Mouse (Mus musculus) splenic B cell, adult 2 months (primary cell): ENCODE measurements around the gene Cdc42bpg.
A peak's percentile ranks its signal among the peaks of the same experiment; 100 is the strongest.

Experiments
- DNase-seq: peaks from one replicate; pipeline ENCODE4 v3.0.0-alpha.2; 2011; ENCODE audit warnings: low read depth, low spot score
- H3K27me3 ChIP-seq: 2 replicates; pipeline ENCODE4 v1.6.1; 2012; ENCODE audit warnings: mild to moderate bottlenecking, low read length, moderate library complexity, mixed read lengths; ENCODE audit not compliant: control insufficient read depth, poor library complexity, insufficient read depth, severe bottlenecking
- H3K36me3 ChIP-seq: 2 replicates; pipeline ENCODE4 v1.6.1; 2012; ENCODE audit warnings: mild to moderate bottlenecking, low read length, moderate library complexity, mixed read lengths; ENCODE audit not compliant: control insufficient read depth, poor library complexity, insufficient read depth, severe bottlenecking

Gene Cdc42bpg

DNA sequence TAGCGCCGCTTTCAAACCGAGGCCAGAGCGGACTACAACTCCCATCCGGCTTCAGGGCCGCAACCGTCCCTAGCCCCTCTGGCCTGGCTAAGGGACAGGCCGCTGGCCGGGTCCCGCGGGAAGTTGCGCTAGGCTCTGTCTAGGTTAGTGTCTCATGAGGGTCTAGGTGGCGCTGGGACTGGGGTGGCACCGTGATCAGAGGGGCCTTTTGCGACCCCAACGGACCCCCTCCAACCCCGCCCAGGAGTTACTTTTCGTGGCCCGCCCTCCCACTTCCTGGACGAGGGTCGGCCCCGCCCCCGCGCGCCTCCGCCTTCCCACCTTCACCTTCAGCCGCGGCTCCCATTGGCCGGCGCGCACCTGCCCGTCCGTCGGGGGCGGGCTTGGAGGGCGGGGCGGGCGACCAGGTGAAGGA is at the start of gene Cdc42bpg:
Gene Cdc42bpg, plus strand, starts transcription at position 320 of the 415 bp plus-strand sequence.
- peak; percentile 88 for DNase-seq
- Histone ChIP-seq H3K27me3 (no peaks in the 10 kb centered on the region), H3K36me3 (no peaks in the 10 kb centered on the region)

- Histone ChIP-seq H3K27me3 (no peaks in the 10 kb centered on the region), H3K36me3 (peaks cover 8% of the 10 kb centered on the region)
- DNase-seq = peak; percentile 71
Measured at GRCm38 (mm10) chr19:6260428-6260827, 45.8 kb upstream of the Cdc42bpg start.

DNA sequence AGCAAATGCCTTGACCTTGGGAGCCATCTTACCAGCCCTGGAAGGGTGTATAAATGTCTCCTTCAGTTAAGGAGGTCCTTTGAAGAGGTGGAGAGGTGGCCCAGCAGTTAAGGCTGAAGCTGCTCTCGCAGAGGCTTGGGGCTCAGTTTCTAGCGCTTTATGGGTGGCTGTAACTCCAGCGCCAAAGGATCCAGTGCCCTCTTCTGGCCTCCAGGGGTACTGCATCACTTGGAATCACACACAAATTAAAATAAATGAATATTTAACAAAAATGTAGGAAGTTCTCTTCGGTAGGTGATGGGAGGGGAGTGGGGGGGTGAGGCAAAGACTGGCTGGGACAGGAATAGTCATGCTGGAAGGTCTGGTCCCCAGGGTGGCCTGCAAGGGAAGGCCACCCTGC is 45.3 kb upstream of the Cdc42bpg start:
- DNase-seq = peak; percentile 37
- H3K36me3 ChIP-seq = peaks cover 8% of the 10 kb centered on the region
- H3K27me3 ChIP-seq = no peaks in the 10 kb centered on the region

- DNase-seq = no peak
- Histone ChIP-seq H3K27me3 (no peaks in the 10 kb centered on the region), H3K36me3 (peaks cover 8% of the 10 kb centered on the region)
Measured at GRCm38 (mm10) chr19:6261379-6261778, 44.9 kb upstream of the Cdc42bpg start.

DNA sequence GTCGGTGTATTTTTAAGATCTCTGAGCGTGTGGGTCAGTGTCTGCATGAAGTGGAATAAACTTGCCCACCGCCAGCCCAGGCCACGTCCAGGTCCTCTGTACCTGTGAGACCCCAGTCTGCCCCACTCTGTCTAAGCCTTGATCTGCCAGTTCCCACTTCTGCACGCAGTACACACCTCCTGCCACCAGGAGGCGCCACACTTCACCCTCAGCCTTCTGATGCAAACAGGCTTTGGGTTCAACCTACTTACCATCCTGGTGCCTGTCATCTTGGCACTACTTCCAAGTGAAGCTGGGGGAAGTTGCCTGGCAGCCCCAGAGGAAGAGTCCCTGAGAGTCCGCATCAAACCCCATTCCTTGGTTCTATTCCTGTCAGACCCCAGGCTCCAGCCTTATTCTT is 44.0 kb upstream of the Cdc42bpg start:
- peak; percentile 90 for DNase-seq

DNA sequence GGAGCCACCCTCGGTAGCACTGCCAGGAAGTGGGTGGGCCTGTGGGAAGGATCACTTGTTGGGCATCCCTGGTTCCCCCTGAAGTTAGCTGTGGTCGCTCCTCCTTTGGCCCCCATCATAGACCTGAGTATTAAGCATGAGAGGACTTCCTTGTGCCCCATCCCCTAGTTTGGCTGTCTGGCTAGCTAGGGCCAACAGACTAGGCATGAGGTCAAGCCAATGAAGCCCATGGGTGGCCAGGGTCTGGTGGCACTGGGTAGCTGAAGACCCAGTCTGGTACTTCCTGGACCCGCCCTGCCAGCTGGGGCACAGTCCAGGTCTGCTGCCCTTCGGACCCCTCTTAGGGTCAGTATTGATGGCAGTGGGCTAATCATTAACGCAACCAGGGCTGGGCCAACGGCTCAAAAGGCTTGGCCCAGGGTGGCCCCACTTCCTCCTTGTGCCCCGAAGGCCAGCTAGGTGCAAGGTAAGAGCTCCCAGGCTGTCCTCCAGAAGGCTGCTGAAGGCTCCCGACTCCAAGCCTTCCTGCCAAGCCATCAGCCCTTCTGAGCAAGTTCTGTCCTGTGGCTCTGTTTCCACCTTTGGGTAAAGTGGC is 43.3 kb upstream of the Cdc42bpg start:
- Histone ChIP-seq H3K27me3 (no peaks in the 10 kb centered on the region), H3K36me3 (peaks cover 4% of the 10 kb centered on the region; the same call in 1 of the 2 replicates)

More for the DNA sequence above, 44.0 kb upstream of the Cdc42bpg start:
- peaks cover 5% of the 10 kb centered on the region; the same call in 1 of the 2 replicates for H3K36me3 ChIP-seq
- H3K27me3 ChIP-seq = no peaks in the 10 kb centered on the region

GRCm38 (mm10) chr19:6264200-6264599 is 42.1 kb upstream of the Cdc42bpg start:
- DNase-seq = no peak
- Histone ChIP-seq H3K36me3 (no peaks in the 10 kb centered on the region; the same call in 1 of the 2 replicates), H3K27me3 (no peaks in the 10 kb centered on the region)

More for the DNA sequence above, 43.3 kb upstream of the Cdc42bpg start:
- DNase-seq = no peak

- no peaks in the 10 kb centered on the region for H3K27me3 ChIP-seq
- no peaks in the 10 kb centered on the region; the same call in 1 of the 2 replicates for H3K36me3 ChIP-seq
- no peak for DNase-seq
Measured at GRCm38 (mm10) chr19:6264945-6265344, 41.3 kb upstream of the Cdc42bpg start.

GRCm38 (mm10) chr19:6265727-6266182 is 40.5 kb upstream of the Cdc42bpg start:
- H3K27me3 ChIP-seq = no peaks in the 10 kb centered on the region
- no peak for DNase-seq
- H3K36me3 ChIP-seq = no peaks in the 10 kb centered on the region

DNA sequence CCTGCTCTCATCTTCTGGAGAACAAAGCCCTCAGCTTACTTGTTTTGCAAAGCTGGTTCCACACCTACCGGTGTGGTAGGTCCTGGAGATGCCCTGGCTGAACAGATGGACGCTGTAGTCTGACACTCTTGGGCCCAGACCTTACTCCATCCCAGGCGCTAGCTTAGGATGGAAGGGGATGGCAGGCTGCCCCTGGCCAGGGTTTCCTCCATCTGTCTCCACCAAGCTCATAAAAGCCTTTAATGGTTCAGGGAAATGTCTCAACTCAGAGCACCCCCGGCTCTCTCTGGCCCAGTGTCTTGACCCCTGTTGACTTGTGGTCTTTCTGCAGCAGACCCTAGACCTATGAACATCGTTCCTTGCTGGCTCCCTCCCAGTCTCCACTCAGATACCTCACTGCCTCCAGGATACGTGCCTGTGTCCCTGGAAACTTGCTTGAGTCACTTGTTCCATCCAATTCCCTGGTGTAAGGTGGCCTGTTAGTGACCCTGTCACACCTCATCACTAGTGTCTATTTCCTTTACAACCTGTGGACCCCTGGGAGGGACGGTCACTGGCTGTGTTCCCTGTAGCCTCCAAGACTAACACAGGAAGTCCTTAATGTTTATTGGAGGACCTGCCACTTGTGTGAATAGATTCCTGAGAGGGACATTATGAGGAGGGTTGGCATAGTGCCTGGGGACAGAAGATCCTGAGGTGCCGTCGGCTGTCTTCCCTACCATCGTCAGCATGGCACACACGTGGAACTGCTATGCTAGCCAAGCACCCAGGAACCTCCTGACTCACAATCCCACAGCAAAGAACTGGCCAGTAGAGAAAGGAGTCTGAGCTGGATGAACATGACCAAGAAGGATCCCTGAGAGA is 38.7 kb upstream of the Cdc42bpg start:
- no peaks in the 10 kb centered on the region for H3K36me3 ChIP-seq
- H3K27me3 ChIP-seq = no peaks in the 10 kb centered on the region
- no peak for DNase-seq

- DNase-seq = peak; percentile 95
- Histone ChIP-seq H3K36me3 (no peaks in the 10 kb centered on the region), H3K27me3 (no peaks in the 10 kb centered on the region)
Measured at GRCm38 (mm10) chr19:6268170-6268528, 38.1 kb upstream of the Cdc42bpg start.

- DNase-seq = no peak
- no peaks in the 10 kb centered on the region for H3K27me3 ChIP-seq
- no peaks in the 10 kb centered on the region for H3K36me3 ChIP-seq
Measured at GRCm38 (mm10) chr19:6268670-6269132, 37.6 kb upstream of the Cdc42bpg start.

- no peak for DNase-seq
- H3K27me3 ChIP-seq = no peaks in the 10 kb centered on the region
- H3K36me3 ChIP-seq = no peaks in the 10 kb centered on the region
Measured at GRCm38 (mm10) chr19:6269798-6270475, 36.3 kb upstream of the Cdc42bpg start.

DNA sequence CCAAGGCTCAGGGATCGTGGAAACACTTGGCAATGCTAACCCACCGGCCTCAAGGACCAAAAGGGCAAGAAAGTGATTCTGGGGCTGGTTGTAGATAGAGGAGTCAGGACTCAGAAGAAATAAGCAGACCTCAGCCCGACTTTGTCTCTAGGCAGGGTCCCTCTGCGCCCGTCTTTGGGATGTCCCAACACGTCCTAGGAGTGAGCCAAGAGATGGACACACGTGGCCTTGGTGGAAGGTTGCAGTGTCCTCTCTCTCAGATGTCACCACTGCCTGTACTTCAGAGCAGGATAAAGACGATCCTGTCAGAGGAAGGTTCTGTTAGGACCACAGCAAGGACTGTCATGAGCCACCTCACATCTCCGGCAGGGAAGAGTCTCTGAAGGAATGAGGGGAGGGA is 35.6 kb upstream of the Cdc42bpg start:
- Histone ChIP-seq H3K27me3 (no peaks in the 10 kb centered on the region), H3K36me3 (no peaks in the 10 kb centered on the region)
- no peak for DNase-seq

DNA sequence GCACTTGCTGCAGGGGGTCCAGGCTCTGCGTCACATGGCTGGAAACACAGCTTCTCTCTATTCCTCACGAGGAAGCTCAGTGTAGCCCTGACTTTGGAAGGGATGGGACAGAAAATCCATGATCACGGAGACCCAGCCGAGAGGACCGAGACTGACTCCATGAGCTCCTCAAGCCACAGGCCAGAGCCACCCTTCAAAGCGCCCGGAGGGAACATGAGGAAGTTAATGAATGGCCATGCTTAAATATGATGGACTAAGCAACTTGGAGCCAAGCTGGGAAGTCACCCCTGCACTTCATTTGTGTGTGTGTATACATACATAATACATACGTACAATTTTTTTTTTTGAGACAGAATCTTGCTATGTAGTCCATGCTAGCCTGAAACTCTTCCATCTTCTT is 35.0 kb upstream of the Cdc42bpg start:
- DNase-seq = no peak
- no peaks in the 10 kb centered on the region for H3K36me3 ChIP-seq
- H3K27me3 ChIP-seq = no peaks in the 10 kb centered on the region
